Mouse (Mus musculus) heart, postnatal 0 days (tissue): ENCODE results near the gene Ddx1. TPM values are rescaled to one million over a fixed set of nuclear protein-coding genes. Genes with fewer than 3 reads are reported as not detected.

Source experiments
- ATAC-seq: fragments of 200-750 bp; cut with Nextera tagmentation; 2 replicates; pipeline ENCODE4 v1.8.0; 2017; ENCODE audit warnings: low read depth, moderate number of reproducible peaks, moderate library complexity; ENCODE audit not compliant: insufficient read depth
- DNase-seq: peaks from one replicate; pipeline ENCODE4 v3.0.0-alpha.2; 2016; ENCODE audit warnings: low spot score
- H3K27ac ChIP-seq: fragments of 300-500 bp; sonication (generic); 2 replicates; pipeline ENCODE4 v1.5.1; 2014; ENCODE audit warnings: low read depth, mild to moderate bottlenecking
- H3K27me3 ChIP-seq: fragments of 300-500 bp; sonication (generic); 2 replicates; pipeline ENCODE4 v1.6.1; 2014; ENCODE audit warnings: low read length, mixed read lengths; ENCODE audit not compliant: control insufficient read depth, insufficient read depth
- H3K36me3 ChIP-seq: fragments of 300-500 bp; sonication (generic); replicated peaks from 2 replicates; pipeline ENCODE4 v1.6.1; 2014; ENCODE audit warnings: low read length, mixed read lengths; ENCODE audit not compliant: control insufficient read depth, insufficient read depth
- H3K4me1 ChIP-seq: fragments of 300-500 bp; sonication (generic); 2 replicates; pipeline ENCODE4 v1.6.1; 2014; ENCODE audit warnings: antibody characterized with exemption; ENCODE audit not compliant: control insufficient read depth, insufficient read depth
- H3K4me2 ChIP-seq: fragments of 300-500 bp; sonication (generic); 2 replicates; pipeline ENCODE4 v1.6.1; 2014; ENCODE audit warnings: low read depth, mild to moderate bottlenecking, low read length, moderate library complexity
- H3K4me3 ChIP-seq: fragments of 300-500 bp; sonication (generic); 2 replicates; pipeline ENCODE4 v1.5.1; 2014; ENCODE audit warnings: low read depth, low read length
- H3K9ac ChIP-seq: fragments of 300-500 bp; sonication (generic); replicated peaks from 2 replicates; pipeline ENCODE4 v1.6.1; 2014; ENCODE audit warnings: low read depth, low read length, mixed read lengths
- H3K9me3 ChIP-seq: fragments of 300-500 bp; sonication (generic); replicated peaks from 2 replicates; pipeline ENCODE4 v1.6.1; 2016; ENCODE audit warnings: low read length; ENCODE audit not compliant: control insufficient read depth
- CTCF ChIP-seq: IDR thresholded peaks from 2 replicates; pipeline ENCODE4 v1.5.1; 2016; ENCODE audit warnings: antibody characterized with exemption, control low read depth, low read depth
- EP300 ChIP-seq: IDR thresholded peaks from 2 replicates; pipeline ENCODE4 v1.6.1; 2016; ENCODE audit warnings: antibody characterized with exemption, low read depth
- WGBS: fragments of 180-500 bp; shearing (Covaris S2); extraction: QIAGEN DNeasy Blood & Tissue Kit; methylation state at CpG from one replicate; pipeline ENCODE4 v1.1.7; 2014; 5-methylcytosine and 5-hydroxymethylcytosine counted together
- polyA plus RNA-seq: library from polyadenylated mRNA; unstranded; fragments of >200 nt; fragmentation: Nextera tagmentation; extraction: Ambion mirVana; gene quantifications from 2 replicates; pipeline ENCODE4 v1.2.1, GENCODE M21; 2015
- total RNA-seq: library from RNA; depleted of rRNA; stranded (reverse); fragments of >200 nt; gene quantifications from 2 replicates; pipeline ENCODE4 v1.2.3, GENCODE M21; 2014; ENCODE audit warnings: low replicate concordance

The Ddx1 gene
- total and polyA plus RNA-seq, 2 experiments from 2014 or later: 33.7 to 62.6 TPM

- WGBS: 74% methylated on average over 13 of the region's 13 CpGs
- H3K27me3 ChIP-seq: no peaks in the 10 kb centered on the region
- H3K4me2 ChIP-seq: no peak overlapping the region
- H3K36me3 ChIP-seq: no peaks in the 10 kb centered on the region
- no peaks in the 10 kb centered on the region; the same call in 1 of the 2 replicates for H3K4me1 ChIP-seq
- TF ChIP-seq EP300: no peak
- TF ChIP-seq CTCF: no peak
- DNase-seq: no peak
- no peak overlapping the region for H3K9ac ChIP-seq
- H3K4me3 ChIP-seq: no peak overlapping the region
- H3K27ac ChIP-seq: no peak overlapping the region
- H3K9me3 ChIP-seq: no peaks in the 10 kb centered on the region
- ATAC-seq: no peak
Measured at GRCm38 (mm10) chr12:13199338-13200301, 49.4 kb downstream of the Ddx1 start.

GRCm38 (mm10) chr12:13198157-13198556, 50.9 kb downstream of the Ddx1 start:
- TF ChIP-seq CTCF (no peak), EP300 (no peak)
- Histone ChIP-seq H3K9ac (no peak overlapping the region), H3K9me3 (no peaks in the 10 kb centered on the region), H3K4me2 (no peak overlapping the region), H3K4me1 (no peaks in the 10 kb centered on the region; the same call in 1 of the 2 replicates), H3K27me3 (no peaks in the 10 kb centered on the region), H3K27ac (no peak overlapping the region), H3K36me3 (no peaks in the 10 kb centered on the region), H3K4me3 (no peak overlapping the region)
- DNase-seq (no peak), ATAC-seq (no peak; the same call in 1 of the 2 replicates)
- 36% methylated on average over 3 of the region's 3 CpGs for WGBS

- no peaks in the 10 kb centered on the region for H3K36me3 ChIP-seq
- no peak overlapping the region for H3K4me3 ChIP-seq
- H3K9ac ChIP-seq: no peak overlapping the region
- DNase-seq: no peak
- no peaks in the 10 kb centered on the region for H3K9me3 ChIP-seq
- H3K4me1 ChIP-seq: no peaks in the 10 kb centered on the region
- TF ChIP-seq EP300 (no peak), CTCF (no peak)
- no peaks in the 10 kb centered on the region for H3K27me3 ChIP-seq
- no peak overlapping the region for H3K4me2 ChIP-seq
- 68% methylated on average over 4 of the region's 4 CpGs for WGBS
- ATAC-seq: no peak
- no peak overlapping the region for H3K27ac ChIP-seq
Measured at GRCm38 (mm10) chr12:13196146-13196545, 52.9 kb downstream of the Ddx1 start.

- DNase-seq: no peak
- no peak for TF ChIP-seq EP300
- TF ChIP-seq CTCF: no peak
Measured at GRCm38 (mm10) chr12:13195506-13195905, 53.5 kb downstream of the Ddx1 start.

GRCm38 (mm10) chr12:13188059-13188700, 60.8 kb downstream of the Ddx1 start:
- Histone ChIP-seq H3K4me3 (no peak overlapping the region), H3K27me3 (no peaks in the 10 kb centered on the region), H3K9ac (no peak overlapping the region), H3K4me2 (no peak overlapping the region), H3K4me1 (no peaks in the 10 kb centered on the region), H3K9me3 (no peaks in the 10 kb centered on the region), H3K27ac (no peak overlapping the region), H3K36me3 (no peaks in the 10 kb centered on the region)
- WGBS: 30% methylated on average over 11 of the region's 11 CpGs
- ATAC-seq (no peak), DNase-seq (no peak)
- no peak for TF ChIP-seq EP300
- TF ChIP-seq CTCF: no peak

More at GRCm38 (mm10) chr12:13195506-13195905, 53.5 kb downstream of the Ddx1 start:
- H3K9ac ChIP-seq: no peak overlapping the region
- no peaks in the 10 kb centered on the region for H3K9me3 ChIP-seq
- no peaks in the 10 kb centered on the region for H3K27me3 ChIP-seq
- no peak overlapping the region for H3K4me2 ChIP-seq
- no peaks in the 10 kb centered on the region for H3K4me1 ChIP-seq
- no peaks in the 10 kb centered on the region for H3K36me3 ChIP-seq
- no peak overlapping the region for H3K27ac ChIP-seq
- H3K4me3 ChIP-seq: no peak overlapping the region
- no peak for ATAC-seq
